Mouse (Mus musculus): ENCODE measurements at regions not wholly inside any gene's neighbourhood (a gene's known extent, or its start where the extent isn't known, plus 50 kb on each side); places are given as distances from the start of the nearest gene placed in this dataset.

GRCm38 (mm10) chr14:103764047-103764446 is 80.2 kb downstream of the Ednrb start:
- Histone ChIP-seq H3K27ac (ENCODE audit: low read depth, low read length) (0 out of 2 replicates have a peak overlapping the region, but pooled peaks have one; percentile 74), H3K9me3 (replicated peaks; ENCODE audit: control insufficient read depth, low read length) (no peaks in the 10 kb centered on the region), H3K36me3 (ENCODE audit: control insufficient read depth, insufficient read depth, low read length) (no peaks in the 10 kb centered on the region), H3K4me1 (ENCODE audit: control insufficient read depth, insufficient read depth, low read length) (peaks cover 4% of the 10 kb centered on the region), H3K9ac (ENCODE audit: low read length) (no peak overlapping the region), H3K27me3 (replicated peaks; ENCODE audit: control insufficient read depth, insufficient read depth, low read length) (no peaks in the 10 kb centered on the region), H3K4me3 (ENCODE audit: low read depth, low read length) (no peak overlapping the region), H3K4me2 (ENCODE audit: low read length) (no peak overlapping the region)
- peak; percentile 92 for ATAC-seq
- peak; percentile 97 for DNase-seq (ENCODE audit: low spot score)
- 3% methylated on average over 2 of the region's 2 CpGs for WGBS

GRCm38 (mm10) chr14:103763216-103764031 is 80.8 kb downstream of the Ednrb start:
- H3K9me3 ChIP-seq (replicated peaks; ENCODE audit: control insufficient read depth, low read length), result no peaks in the 10 kb centered on the region
- H3K4me2 ChIP-seq (ENCODE audit: low read length), result no peak overlapping the region
- H3K4me1 ChIP-seq (ENCODE audit: control insufficient read depth, insufficient read depth, low read length), result peaks cover 4% of the 10 kb centered on the region
- H3K9ac ChIP-seq (ENCODE audit: low read length), result no peak overlapping the region
- H3K36me3 ChIP-seq (ENCODE audit: control insufficient read depth, insufficient read depth, low read length), result no peaks in the 10 kb centered on the region
- peak; percentile 91 for ATAC-seq
- DNase-seq (ENCODE audit: low spot score), result peak; percentile 84
- peak overlapping the region; percentile 74 for H3K27ac ChIP-seq (ENCODE audit: low read depth, low read length)
- 4% methylated on average over 1 of the region's 1 CpGs for WGBS
- H3K27me3 ChIP-seq (replicated peaks; ENCODE audit: control insufficient read depth, insufficient read depth, low read length), result no peaks in the 10 kb centered on the region
- H3K4me3 ChIP-seq (ENCODE audit: low read depth, low read length), result no peak overlapping the region

GRCm38 (mm10) chr14:103759443-103759842 is 84.8 kb downstream of the Ednrb start:
- Histone ChIP-seq H3K27ac (ENCODE audit: low read depth, low read length) (no peak overlapping the region), H3K4me2 (ENCODE audit: low read length) (no peak overlapping the region), H3K4me3 (ENCODE audit: low read depth, low read length) (no peak overlapping the region), H3K9me3 (replicated peaks; ENCODE audit: control insufficient read depth, low read length) (no peaks in the 10 kb centered on the region), H3K9ac (ENCODE audit: low read length) (no peak overlapping the region), H3K36me3 (ENCODE audit: control insufficient read depth, insufficient read depth, low read length) (no peaks in the 10 kb centered on the region), H3K27me3 (replicated peaks; ENCODE audit: control insufficient read depth, insufficient read depth, low read length) (no peaks in the 10 kb centered on the region), H3K4me1 (ENCODE audit: control insufficient read depth, insufficient read depth, low read length) (no peaks in the 10 kb centered on the region; the same call in 1 of the 2 replicates)
- WGBS, result 85% methylated on average over 6 of the region's 6 CpGs
- DNase-seq (ENCODE audit: low spot score) (no peak), ATAC-seq (no peak)
